Mouse (Mus musculus) limb, embryonic 14.5 days (tissue): ENCODE results near the gene Zfp385c. TPM values are rescaled to one million over a fixed set of nuclear protein-coding genes. Genes with fewer than 3 reads are reported as not detected.

ENCODE experiments used
- ATAC-seq: fragments of 200-750 bp; cut with Nextera tagmentation; 2 replicates; pipeline ENCODE4 v1.8.0; 2017; ENCODE audit warnings: low read depth, moderate number of reproducible peaks, moderate TSS enrichment; ENCODE audit not compliant: low FRiP score
- DNase-seq: peaks from one replicate; pipeline ENCODE4 v3.0.0-alpha.2; 2015; ENCODE audit warnings: low spot score
- H3K27ac ChIP-seq: fragments of 300-500 bp; sonication (generic); replicated peaks from 2 replicates; pipeline ENCODE4 v1.5.1; 2014; ENCODE audit warnings: low read depth, mild to moderate bottlenecking, low read length, moderate library complexity, mixed read lengths
- H3K27me3 ChIP-seq: fragments of 300-500 bp; sonication (generic); 2 replicates; pipeline ENCODE4 v1.6.1; 2014; ENCODE audit warnings: low read length, mixed read lengths; ENCODE audit not compliant: control insufficient read depth, insufficient read depth
- H3K36me3 ChIP-seq: fragments of 300-500 bp; sonication (generic); 2 replicates; pipeline ENCODE4 v1.6.1; 2014; ENCODE audit warnings: mild to moderate bottlenecking, low read length, moderate library complexity, mixed read lengths; ENCODE audit not compliant: control insufficient read depth, insufficient read depth
- H3K4me1 ChIP-seq: fragments of 300-500 bp; sonication (generic); 2 replicates; pipeline ENCODE4 v1.6.1; 2014; ENCODE audit warnings: antibody characterized with exemption, low read length, mixed read lengths; ENCODE audit not compliant: control insufficient read depth, insufficient read depth
- H3K4me2 ChIP-seq: fragments of 300-500 bp; sonication (generic); replicated peaks from 2 replicates; pipeline ENCODE4 v1.6.1; 2014; ENCODE audit warnings: low read depth, mild to moderate bottlenecking, low read length, moderate library complexity; ENCODE audit not compliant: severe bottlenecking
- H3K4me3 ChIP-seq: fragments of 300-500 bp; sonication (generic); replicated peaks from 2 replicates; pipeline ENCODE4 v1.5.1; 2014; ENCODE audit warnings: low read length
- H3K9ac ChIP-seq: fragments of 300-500 bp; sonication (generic); 2 replicates; pipeline ENCODE4 v1.6.1; 2014; ENCODE audit warnings: mild to moderate bottlenecking, low read depth, low read length, moderate library complexity; ENCODE audit not compliant: severe bottlenecking
- H3K9me3 ChIP-seq: fragments of 300-500 bp; sonication (generic); 2 replicates; pipeline ENCODE4 v1.6.1; 2016; ENCODE audit warnings: low read length; ENCODE audit not compliant: control insufficient read depth
- POLR2A ChIP-seq: fragments of 200-500 bp; IDR thresholded peaks from 2 replicates; pipeline ENCODE4 v1.8.0; 2012; ENCODE audit warnings: inconsistent platforms, mild to moderate bottlenecking, moderate library complexity, borderline replicate concordance; ENCODE audit not compliant: insufficient read depth, insufficient read length; ENCODE audit errors: extremely low read depth
- WGBS: fragments of 180-500 bp; shearing (Covaris S2); extraction: QIAGEN DNeasy Blood & Tissue Kit; methylation state at CpG from one replicate; pipeline ENCODE4 v1.1.7; 2014; 5-methylcytosine and 5-hydroxymethylcytosine counted together
- polyA plus RNA-seq, 2 experiments: library from polyadenylated mRNA; depleted of rRNA in 1 of 2; stranded (reverse) in 1 of 2; unstranded in 1 of 2; fragments of >200 nt; fragmentation: Nextera tagmentation in 1 of 2; extraction: Ambion mirVana in 1 of 2; gene quantifications; 2 replicates each; pipeline versions ENCODE4 v1.2.1 to v1.2.3; 2012 to 2014

Zfp385c gene
- polyA plus RNA-seq, 2 experiments: 0.72 to 6.4 TPM

DNA sequence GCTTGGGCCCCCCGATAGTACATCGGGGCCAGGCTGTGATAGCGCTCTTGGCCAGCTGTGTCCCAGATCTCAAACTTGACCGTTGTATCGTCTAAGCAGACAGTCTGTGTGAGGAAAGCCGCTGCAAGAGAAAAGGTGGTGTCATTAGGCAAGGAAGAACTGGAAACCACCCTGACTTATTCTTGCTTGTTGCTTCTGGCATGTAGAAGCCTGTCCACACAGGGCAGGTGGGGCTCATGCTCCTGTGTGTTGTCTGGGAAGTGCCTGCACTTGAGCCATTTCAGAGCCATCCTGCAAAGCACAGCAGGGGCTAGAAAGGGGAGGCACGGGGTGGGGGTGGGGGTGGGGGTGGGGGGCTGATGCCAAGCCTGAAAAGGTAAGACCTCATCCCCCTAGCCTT, 26.2 kb upstream of the Zfp385c start:
- H3K9ac ChIP-seq: no peak overlapping the region
- H3K36me3 ChIP-seq: peaks cover 53% of the 10 kb centered on the region
- no peak overlapping the region for H3K27ac ChIP-seq
- ATAC-seq (no peak), DNase-seq (no peak)
- H3K9me3 ChIP-seq: no peaks in the 10 kb centered on the region
- no peak overlapping the region for H3K4me2 ChIP-seq
- H3K4me1 ChIP-seq: peaks cover 11% of the 10 kb centered on the region
- 87% methylated on average over 6 of the region's 7 CpGs for WGBS
- H3K4me3 ChIP-seq: no peak overlapping the region
- H3K27me3 ChIP-seq: no peaks in the 10 kb centered on the region
- TF ChIP-seq POLR2A: no peak

- H3K36me3 ChIP-seq: peaks cover 53% of the 10 kb centered on the region
Observed at GRCm38 (mm10) chr11:100716649-100717048, 24.4 kb upstream of the Zfp385c start.

DNA sequence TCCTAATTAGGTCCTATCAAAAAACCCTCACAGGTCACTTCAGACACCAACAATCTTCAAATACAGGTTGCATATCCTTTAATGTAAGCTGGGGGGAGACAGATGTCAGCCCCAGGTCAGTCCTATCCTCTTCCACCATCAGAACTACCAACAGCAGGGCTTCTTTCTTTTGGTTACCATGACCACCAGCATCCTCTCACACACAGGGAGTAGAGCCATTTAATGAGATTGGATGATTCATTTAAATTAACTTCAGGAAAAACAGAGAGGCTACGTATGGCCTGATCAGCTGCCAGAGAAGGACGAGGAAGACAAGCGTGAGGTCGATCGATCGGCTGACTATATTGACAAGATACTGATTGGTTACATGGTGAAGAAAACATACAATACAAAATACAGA, 22.7 kb upstream of the Zfp385c start:
- Histone ChIP-seq H3K9ac (no peak overlapping the region), H3K36me3 (peaks cover 57% of the 10 kb centered on the region), H3K9me3 (no peaks in the 10 kb centered on the region), H3K27ac (no peak overlapping the region), H3K4me3 (no peak overlapping the region), H3K27me3 (no peaks in the 10 kb centered on the region), H3K4me1 (peaks cover 23% of the 10 kb centered on the region), H3K4me2 (no peak overlapping the region)
- WGBS: 90% methylated on average over 6 of the region's 6 CpGs
- DNase-seq: no peak
- ATAC-seq: no peak
- TF ChIP-seq POLR2A: no peak

More at GRCm38 (mm10) chr11:100716649-100717048, 24.4 kb upstream of the Zfp385c start:
- ATAC-seq: no peak
- WGBS: 87% methylated on average over 3 of the region's 3 CpGs
- no peak overlapping the region for H3K4me2 ChIP-seq
- peaks cover 16% of the 10 kb centered on the region for H3K4me1 ChIP-seq
- no peak for DNase-seq
- no peak overlapping the region for H3K27ac ChIP-seq
- H3K9ac ChIP-seq: no peak overlapping the region
- no peaks in the 10 kb centered on the region for H3K27me3 ChIP-seq
- H3K4me3 ChIP-seq: no peak overlapping the region
- H3K9me3 ChIP-seq: no peaks in the 10 kb centered on the region
- no peak for TF ChIP-seq POLR2A

- Histone ChIP-seq H3K27ac (no peak overlapping the region), H3K4me3 (no peak overlapping the region), H3K9ac (0 out of 2 replicates have a peak overlapping the region, but pooled peaks have one; percentile 13), H3K4me1 (peaks cover 23% of the 10 kb centered on the region), H3K4me2 (no peak overlapping the region), H3K27me3 (no peaks in the 10 kb centered on the region), H3K9me3 (no peaks in the 10 kb centered on the region), H3K36me3 (peaks cover 57% of the 10 kb centered on the region)
- 42% methylated on average over 6 of the region's 6 CpGs for WGBS
- DNase-seq: peak; percentile 83
- no peak for TF ChIP-seq POLR2A
- no peak for ATAC-seq
Observed at GRCm38 (mm10) chr11:100714534-100714915, 22.3 kb upstream of the Zfp385c start.

DNA sequence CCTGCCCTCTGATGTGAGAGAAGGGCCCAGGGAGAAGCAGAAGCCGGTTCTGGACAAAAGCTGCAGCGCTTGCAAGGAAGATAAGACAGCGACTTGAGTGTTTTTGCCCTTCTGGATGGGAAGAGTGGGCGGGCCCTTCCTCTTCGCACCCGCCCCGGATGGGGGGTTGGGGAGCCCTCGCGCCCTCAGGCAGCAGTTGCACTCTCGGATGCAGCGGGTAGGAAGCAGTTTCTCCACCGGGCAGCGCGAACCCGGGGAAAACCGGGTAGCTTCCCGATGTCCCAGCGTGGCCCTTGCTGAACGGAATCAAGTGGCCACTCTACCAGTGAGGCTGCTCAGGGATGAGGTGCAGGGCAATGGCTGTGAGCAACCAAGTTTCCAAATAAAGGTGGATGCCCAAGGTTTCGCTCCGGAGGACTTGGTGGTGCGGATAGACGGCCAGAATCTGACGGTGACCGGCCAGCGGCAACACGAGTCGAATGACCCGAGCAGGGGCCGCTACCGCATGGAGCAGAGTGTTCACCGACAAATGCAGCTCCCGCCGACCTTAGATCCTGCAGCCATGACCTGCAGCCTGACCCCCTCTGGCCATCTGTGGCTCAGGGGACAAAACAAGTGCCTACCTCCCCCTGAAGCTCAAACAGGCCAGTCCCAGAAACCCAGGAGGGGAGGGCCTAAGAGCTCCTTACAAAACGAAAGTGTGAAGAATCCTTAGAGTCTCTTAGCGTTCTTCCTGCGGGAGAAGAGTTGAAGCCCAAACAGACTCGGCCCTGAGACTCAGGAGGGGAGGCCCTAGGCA, 21.7 kb upstream of the Zfp385c start, which contains the start of gene Hspb9:
Gene Hspb9, plus strand, starts transcription at position 116 of the 799 bp plus-strand sequence.
- Histone ChIP-seq H3K36me3 (peaks cover 57% of the 10 kb centered on the region), H3K27me3 (no peaks in the 10 kb centered on the region)

More for the DNA sequence above, 21.7 kb upstream of the Zfp385c start, which contains the start of gene Hspb9:
- Histone ChIP-seq H3K4me1 (peaks cover 23% of the 10 kb centered on the region), H3K9me3 (no peaks in the 10 kb centered on the region), H3K4me2 (peak within 1 kb of the TSS; percentile 72), H3K27ac (0 out of 2 replicates have a peak within 1 kb of the TSS, but pooled peaks have one; percentile 39), H3K9ac (peak within 1 kb of the TSS; percentile 13; the same call in 1 of the 2 replicates), H3K4me3 (peak within 1 kb of the TSS; percentile 23)
- 0 out of 2 replicates have a peak, but pooled peaks have one; percentile 13 for TF ChIP-seq POLR2A
- peak; percentile 58 for DNase-seq
- ATAC-seq: no peak
- WGBS: 8% methylated on average over 38 of the region's 38 CpGs
